Comparison of ENCODE assay signal across 24 mouse cellular contexts in the genomic region with DNA sequence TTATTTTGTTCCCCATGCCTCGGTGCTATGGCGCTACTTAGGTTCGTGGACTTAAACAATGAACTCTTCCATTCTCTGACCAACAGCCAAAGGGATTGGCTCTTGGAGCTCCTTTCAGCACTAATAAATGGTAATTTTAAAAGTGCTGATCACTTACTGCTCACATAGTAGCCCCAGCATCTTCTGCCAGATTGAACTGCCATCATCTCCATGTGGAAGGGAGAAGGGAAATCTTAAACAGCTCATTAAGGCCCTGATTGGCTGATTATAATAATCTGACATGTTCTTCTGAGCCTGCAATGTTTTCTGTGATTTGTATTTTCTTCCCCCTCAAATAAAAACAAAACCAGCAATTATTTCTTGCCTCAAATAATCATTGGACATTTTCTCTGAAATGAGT. TPM values are rescaled to one million over a fixed set of nuclear protein-coding genes. Genes with fewer than 3 reads are reported as not detected.
DNase-seq lines count a peak whose midpoint lies in the region; ATAC-seq and TF ChIP-seq lines count a peak whose summit lies in the region.
"Had no signal": no experiment of that assay in that cellular context is flagged by ENCODE, and none has a peak within 500 bp of the region (broad histone marks: within the 10 kb centered on the region; RNA-seq: fewer than 3 reads in every experiment).

No protein-coding gene starts in this region.

- H3K27me3 ChIP-seq in forebrain, embryonic 14.5 days (replicated peaks; ENCODE audit: control insufficient read depth, insufficient read depth, low read length): no peaks in the 10 kb centered on the region
- H3K27me3 ChIP-seq in forebrain, embryonic 13.5 days: no peaks in the 10 kb centered on the region
- no peaks in the 10 kb centered on the region for H3K27me3 ChIP-seq in forebrain, embryonic 16.5 days (replicated peaks; ENCODE audit: control insufficient read depth, insufficient read depth, low read length)
- H3K27me3 ChIP-seq in forebrain, embryonic 10.5 days (ENCODE audit: poor library complexity, severe bottlenecking): no peaks in the 10 kb centered on the region
- H3K27me3 ChIP-seq in lung, postnatal 0 days (replicated peaks; ENCODE audit: insufficient read depth, low read length): no peaks in the 10 kb centered on the region
- H3K27me3 ChIP-seq: CH12.LX; embryonic facial prominence, embryonic 13.5 days; embryonic facial prominence, embryonic 15.5 days; Patski had no signal

- no peak overlapping the region for H3K4me2 ChIP-seq in forebrain, embryonic 14.5 days (ENCODE audit: low read length)
- no peak overlapping the region for H3K4me2 ChIP-seq in forebrain, embryonic 13.5 days
- no peak overlapping the region for H3K4me2 ChIP-seq in forebrain, embryonic 16.5 days (ENCODE audit: low read length)
- no peak overlapping the region for H3K4me2 ChIP-seq in lung, postnatal 0 days (replicated peaks; ENCODE audit: low read depth, low read length)
- H3K4me2 ChIP-seq: embryonic facial prominence, embryonic 13.5 days; embryonic facial prominence, embryonic 15.5 days had no signal

- ATAC-seq in forebrain, embryonic 14.5 days: peak; percentile 44; the same call in 1 of the 2 replicates
- ATAC-seq in forebrain, embryonic 13.5 days: no peak
- ATAC-seq in forebrain, embryonic 16.5 days: peak; percentile 76
- no peak for ATAC-seq in lung, postnatal 0 days
- ATAC-seq: activated CD4-positive, CD25-positive, alpha-beta regulatory T cell, adult 4 months; CD4-positive, CD25-positive, alpha-beta regulatory T cell, adult 4 months; Patski had no signal

- TF ChIP-seq CTCF in lung, postnatal 0 days (IDR thresholded peaks at IDR 0.05): no peak
- TF ChIP-seq CTCF in lung, adult 2 months (IDR thresholded peaks at IDR 0.05; ENCODE audit: insufficient read depth, low read length): no peak

- H3K4me1 ChIP-seq in forebrain, embryonic 14.5 days (ENCODE audit: control insufficient read depth, insufficient read depth, low read length): no peaks in the 10 kb centered on the region
- 0 out of 2 replicates have a peak, but pooled peaks cover 6% of the 10 kb centered on the region for H3K4me1 ChIP-seq in forebrain, embryonic 13.5 days
- H3K4me1 ChIP-seq in forebrain, embryonic 16.5 days (replicated peaks; ENCODE audit: control insufficient read depth, insufficient read depth, low read length): peaks cover 14% of the 10 kb centered on the region; the same call in 1 of the 2 replicates
- H3K4me1 ChIP-seq in forebrain, embryonic 10.5 days: no peaks in the 10 kb centered on the region
- no peaks in the 10 kb centered on the region for H3K4me1 ChIP-seq in lung, postnatal 0 days (ENCODE audit: insufficient read depth, low read depth, low read length)
- no peaks in the 10 kb centered on the region for H3K4me1 ChIP-seq in lung, adult 2 months (ENCODE audit: control insufficient read depth, insufficient read depth, low read length)
- H3K4me1 ChIP-seq: embryonic facial prominence, embryonic 13.5 days; embryonic facial prominence, embryonic 15.5 days had no signal

- no peak overlapping the region for H3K4me3 ChIP-seq in forebrain, embryonic 14.5 days (ENCODE audit: low read depth, low read length)
- H3K4me3 ChIP-seq in forebrain, embryonic 13.5 days: no peak overlapping the region
- no peak overlapping the region for H3K4me3 ChIP-seq in forebrain, embryonic 16.5 days (replicated peaks; ENCODE audit: low read length)
- no peak overlapping the region for H3K4me3 ChIP-seq in forebrain, embryonic 10.5 days
- no peak overlapping the region for H3K4me3 ChIP-seq in lung, postnatal 0 days (ENCODE audit: low read depth, low read length)
- no peak overlapping the region for H3K4me3 ChIP-seq in lung, adult 2 months (replicated peaks; ENCODE audit: extremely low read depth, low read depth, low read length)
- H3K4me3 ChIP-seq: embryonic facial prominence, embryonic 13.5 days; embryonic facial prominence, embryonic 15.5 days; erythroblast, embryonic 14.5 days had no signal

- no peak for TF ChIP-seq POLR2A in lung, adult 2 months (IDR thresholded peaks at IDR 0.05; ENCODE audit: borderline replicate concordance, extremely low read depth, low read depth, low read length)

- H3K36me3 ChIP-seq in forebrain, embryonic 14.5 days (ENCODE audit: control insufficient read depth, insufficient read depth, low read length): no peaks in the 10 kb centered on the region
- no peaks in the 10 kb centered on the region for H3K36me3 ChIP-seq in forebrain, embryonic 13.5 days (ENCODE audit: poor library complexity, severe bottlenecking)
- no peaks in the 10 kb centered on the region for H3K36me3 ChIP-seq in forebrain, embryonic 16.5 days (ENCODE audit: control insufficient read depth, insufficient read depth)
- H3K36me3 ChIP-seq in forebrain, embryonic 10.5 days (replicated peaks): no peaks in the 10 kb centered on the region
- H3K36me3 ChIP-seq in lung, postnatal 0 days (ENCODE audit: insufficient read depth, low read length): no peaks in the 10 kb centered on the region
- H3K36me3 ChIP-seq: embryonic facial prominence, embryonic 13.5 days; embryonic facial prominence, embryonic 15.5 days; G1E had no signal

- no peaks in the 10 kb centered on the region for H3K9me3 ChIP-seq in forebrain, embryonic 14.5 days (replicated peaks; ENCODE audit: control insufficient read depth, low read length)
- H3K9me3 ChIP-seq in forebrain, embryonic 13.5 days (replicated peaks): no peaks in the 10 kb centered on the region
- H3K9me3 ChIP-seq in forebrain, embryonic 16.5 days (ENCODE audit: control insufficient read depth, low read length): no peaks in the 10 kb centered on the region
- no peaks in the 10 kb centered on the region for H3K9me3 ChIP-seq in forebrain, embryonic 10.5 days
- H3K9me3 ChIP-seq in lung, postnatal 0 days (ENCODE audit: low read length): no peaks in the 10 kb centered on the region
- H3K9me3 ChIP-seq: embryonic facial prominence, embryonic 13.5 days; embryonic facial prominence, embryonic 15.5 days had no signal

- H3K27ac ChIP-seq in forebrain, embryonic 14.5 days (ENCODE audit: low read depth, low read length): no peak overlapping the region
- no peak overlapping the region for H3K27ac ChIP-seq in forebrain, embryonic 13.5 days
- no peak overlapping the region for H3K27ac ChIP-seq in forebrain, embryonic 16.5 days (ENCODE audit: low read length)
- H3K27ac ChIP-seq in forebrain, embryonic 10.5 days: no peak overlapping the region
- H3K27ac ChIP-seq in lung, postnatal 0 days (ENCODE audit: low read length): no peak overlapping the region
- H3K27ac ChIP-seq: embryonic facial prominence, embryonic 13.5 days; embryonic facial prominence, embryonic 15.5 days had no signal

- 61% methylated on average over 3 of the region's 3 CpGs for WGBS in forebrain, embryonic 14.5 days
- WGBS in forebrain, embryonic 13.5 days: 67% methylated on average over 3 of the region's 3 CpGs
- WGBS in forebrain, embryonic 16.5 days: 47% methylated on average over 3 of the region's 3 CpGs
- 89% methylated on average over 3 of the region's 3 CpGs for WGBS in forebrain, embryonic 10.5 days
- 87% methylated on average over 3 of the region's 3 CpGs for WGBS in lung, postnatal 0 days
- 81% methylated on average over 3 of the region's 3 CpGs for WGBS in lung, adult 2 months

- DNase-seq in forebrain, embryonic 14.5 days (ENCODE audit: low spot score): peak; percentile 40
- no peak for DNase-seq in forebrain, embryonic 10.5 days (ENCODE audit: extremely low spot score, low spot score)
- peak; percentile 13 for DNase-seq in lung, postnatal 0 days (ENCODE audit: low spot score)
- no peak for DNase-seq in lung, adult 2 months
- DNase-seq: adrenal gland, adult 8-10 months; adrenal gland, postnatal 14 days; adrenal gland, postnatal 36 days; B cell, adult 2 months; cerebellum, adult 11 months; cerebellum, adult 18-20 months; cerebellum, adult 8-10 months; cerebellum, adult 9-11 months; cerebellum, postnatal 36 days; embryo, embryonic 11 days had no signal

- no peak for TF ChIP-seq EP300 in lung, postnatal 0 days (IDR thresholded peaks at IDR 0.05)

- H3K9ac ChIP-seq in forebrain, embryonic 14.5 days (ENCODE audit: low read length): no peak overlapping the region
- no peak overlapping the region for H3K9ac ChIP-seq in forebrain, embryonic 13.5 days
- H3K9ac ChIP-seq in forebrain, embryonic 16.5 days (replicated peaks; ENCODE audit: low read depth, low read length): no peak overlapping the region
- no peak overlapping the region for H3K9ac ChIP-seq in lung, postnatal 0 days (replicated peaks; ENCODE audit: low read depth)
- H3K9ac ChIP-seq: embryonic facial prominence, embryonic 13.5 days; embryonic facial prominence, embryonic 15.5 days had no signal

RNA-seq across cellular contexts. Expression of gene Ctnnd2, which starts 29.2 kb away (rescaled TPM):
- 45.1 and 59.1 TPM in 2 replicates for polyA plus RNA-seq in forebrain, embryonic 14.5 days (2014; fragmentation: Nextera tagmentation; extraction: Ambion mirVana)
- 60.4 and 60.7 TPM in 2 replicates for polyA plus RNA-seq in forebrain, embryonic 13.5 days (2015; fragmentation: Nextera tagmentation; extraction: Ambion mirVana)
- polyA plus RNA-seq in forebrain, embryonic 16.5 days (2015; fragmentation: Nextera tagmentation; extraction: Ambion mirVana): 71.7 and 82.7 TPM in 2 replicates
- 23.4 and 25.3 TPM in 2 replicates for polyA plus RNA-seq in forebrain, embryonic 10.5 days (2016; fragmentation: Nextera tagmentation; extraction: Ambion mirVana)
- 4.3 and 5.0 TPM in 2 replicates for polyA plus RNA-seq in lung, postnatal 0 days (2015; fragmentation: Nextera tagmentation; extraction: Ambion mirVana)
- 5.1 and 6.3 TPM in 2 replicates for polyA plus RNA-seq in lung, adult 2 months (2012; rRNA removed)
- polyA plus RNA-seq: erythroblast, embryonic 14.5 days; G1E had no signal

Comparison
In these comparisons a context has a peak if more than half of its experiments do, and no peak if none do; other contexts are left out.
1. ATAC-seq: peak in forebrain, embryonic 14.5 days (single experiment) and forebrain, embryonic 16.5 days (single experiment); none in forebrain, embryonic 13.5 days (single experiment) and lung, postnatal 0 days (single experiment).
2. DNase-seq: peak in forebrain, embryonic 14.5 days (single experiment) and lung, postnatal 0 days (single experiment); none in forebrain, embryonic 10.5 days (single experiment) and lung, adult 2 months (single experiment).